Mouse (Mus musculus) MEL (cell line): ENCODE data around the gene Guf1. TPM values are rescaled to one million over a fixed set of nuclear protein-coding genes. Genes with fewer than 3 reads are reported as not detected.

ENCODE experiments used
- DNase-seq: peaks from one replicate; pipeline ENCODE4 v3.0.0; 2011; ENCODE audit warnings: low read depth, low spot score
- H3K27ac ChIP-seq: 2 replicates; pipeline ENCODE4 v1.5.1; 2012; ENCODE audit warnings: low read depth, mild to moderate bottlenecking, control low read depth, low read length, moderate library complexity; ENCODE audit not compliant: control insufficient read depth
- H3K27me3 ChIP-seq, 2 experiments: fragments of 150-350 bp in 1 of 2; sonication (generic) in 1 of 2; 2 replicates each; pipeline ENCODE4 v1.6.1; 2012; ENCODE audit warnings: low read length in 2 of 2, mild to moderate bottlenecking in 2 of 2, improper control_type of control experiment in 1 of 2, moderate library complexity in 1 of 2; ENCODE audit not compliant: insufficient read depth in 2 of 2, control insufficient read depth in 1 of 2
- H3K36me3 ChIP-seq, 2 experiments: 2 replicates each; pipeline ENCODE4 v1.6.1; 2012 to 2014; ENCODE audit warnings: low read length in 2 of 2, improper control_type of control experiment in 1 of 2, inconsistent platforms in 1 of 2, mild to moderate bottlenecking in 1 of 2; ENCODE audit not compliant: insufficient read depth in 2 of 2, control insufficient read depth in 1 of 2
- H3K4me1 ChIP-seq, 2 experiments: fragments of 150-350 bp in 1 of 2; sonication (generic) in 1 of 2; 2 replicates each; pipeline ENCODE4 v1.6.1; 2012; ENCODE audit warnings: low read length in 2 of 2, improper control_type of control experiment in 1 of 2, mild to moderate bottlenecking in 1 of 2; ENCODE audit not compliant: insufficient read depth in 2 of 2, control insufficient read depth in 1 of 2
- H3K4me3 ChIP-seq, 2 experiments: fragments of 150-350 bp in 1 of 2; sonication (generic) in 1 of 2; 2 replicates each; pipeline ENCODE4 v1.5.1; 2012; ENCODE audit warnings: low read depth in 2 of 2, low read length in 2 of 2, mild to moderate bottlenecking in 2 of 2, moderate library complexity in 2 of 2, control low read depth in 1 of 2, improper control_type of control experiment in 1 of 2; ENCODE audit not compliant: control insufficient read depth in 1 of 2, insufficient read depth in 1 of 2
- H3K79me2 ChIP-seq: 2 replicates; pipeline ENCODE4 v1.6.1; 2012; ENCODE audit warnings: mild to moderate bottlenecking, low read length, moderate library complexity; ENCODE audit not compliant: control insufficient read depth, poor library complexity, insufficient read depth
- H3K9ac ChIP-seq: 2 replicates; pipeline ENCODE4 v1.6.1; 2012; ENCODE audit warnings: low read depth, mild to moderate bottlenecking, control low read depth, low read length, moderate library complexity; ENCODE audit not compliant: control insufficient read depth, poor library complexity, severe bottlenecking
- H3K9me3 ChIP-seq: fragments of 150-350 bp; sonication (generic); replicated peaks from 2 replicates; pipeline ENCODE4 v1.6.1; 2012; ENCODE audit warnings: mild to moderate bottlenecking, low read length, improper control_type of control experiment, moderate library complexity; ENCODE audit not compliant: insufficient read depth
- CHD1 ChIP-seq: IDR thresholded peaks from 2 replicates; pipeline ENCODE4 v1.6.1; 2012; ENCODE audit warnings: low read depth, mild to moderate bottlenecking, inconsistent platforms, low read length, improper control_type of control experiment
- CTCF ChIP-seq, 3 experiments: IDR thresholded peaks in 2 of 3; conservative IDR thresholded peaks in 1 of 3; 2 replicates each; pipeline ENCODE4 v1.5.1; 2011 to 2012; ENCODE audit warnings: low read length in 3 of 3, low read depth in 2 of 3, mild to moderate bottlenecking in 2 of 3, improper control_type of control experiment in 1 of 3, inconsistent platforms in 1 of 3, mixed read lengths in 1 of 3, moderate library complexity in 1 of 3; ENCODE audit not compliant: control insufficient read depth in 1 of 3, insufficient read depth in 1 of 3, poor library complexity in 1 of 3, severe bottlenecking in 1 of 3
- ELF1 ChIP-seq: IDR thresholded peaks from 2 replicates; pipeline ENCODE4 v1.6.1; 2014; ENCODE audit warnings: low read depth, mild to moderate bottlenecking, inconsistent platforms, low read length, improper control_type of control experiment, moderate library complexity
- ETS1 ChIP-seq: IDR thresholded peaks from 2 replicates; pipeline ENCODE4 v1.6.1; 2012; ENCODE audit warnings: low read depth, mild to moderate bottlenecking, inconsistent platforms, low read length, improper control_type of control experiment, moderate library complexity
- GATA1 ChIP-seq: IDR thresholded peaks from 2 replicates; pipeline ENCODE4 v1.6.1; 2011; ENCODE audit warnings: low read depth, low read length, improper control_type of control experiment
- HCFC1 ChIP-seq: IDR thresholded peaks from 2 replicates; pipeline ENCODE4 v1.6.1; 2012; ENCODE audit warnings: low read depth, mild to moderate bottlenecking, inconsistent platforms, low read length, improper control_type of control experiment, moderate library complexity
- KAT2A ChIP-seq: conservative IDR thresholded peaks from 2 replicates; pipeline ENCODE4 v1.6.1; 2012; ENCODE audit warnings: low read depth, low read length, improper control_type of control experiment, inconsistent platforms
- MEF2A ChIP-seq: IDR thresholded peaks from 2 replicates; pipeline ENCODE4 v1.6.1; 2014; ENCODE audit warnings: low read depth, mild to moderate bottlenecking, inconsistent platforms, low read length, improper control_type of control experiment; ENCODE audit not compliant: poor library complexity, insufficient replicate concordance, severe bottlenecking; ENCODE audit errors: extremely low read depth
- NELFE ChIP-seq: IDR thresholded peaks from 2 replicates; pipeline ENCODE4 v1.6.1; 2011; ENCODE audit warnings: low read depth, low read length, improper control_type of control experiment
- NRF1 ChIP-seq: IDR thresholded peaks from 2 replicates; pipeline ENCODE4 v1.6.1; 2014; ENCODE audit warnings: low read depth, mild to moderate bottlenecking, inconsistent platforms, low read length, improper control_type of control experiment, moderate library complexity; ENCODE audit not compliant: poor library complexity, insufficient read depth, severe bottlenecking
- POLR2A ChIP-seq, 2 experiments: IDR thresholded peaks; 2 replicates each; pipeline ENCODE4 v1.6.1; 2011 to 2012; ENCODE audit warnings: low read length in 2 of 2, mild to moderate bottlenecking in 2 of 2, control low read depth in 1 of 2, improper control_type of control experiment in 1 of 2, low read depth in 1 of 2, moderate library complexity in 1 of 2; ENCODE audit not compliant: control insufficient read depth in 1 of 2, insufficient read depth in 1 of 2, poor library complexity in 1 of 2
- RAD21 ChIP-seq: IDR thresholded peaks from 2 replicates; pipeline ENCODE4 v1.6.1; 2011; ENCODE audit warnings: mild to moderate bottlenecking, low read depth, low read length, improper control_type of control experiment
- SIN3A ChIP-seq: IDR thresholded peaks from 2 replicates; pipeline ENCODE4 v1.6.1; 2012; ENCODE audit warnings: low read length, improper control_type of control experiment, inconsistent platforms
- SMC3 ChIP-seq: IDR thresholded peaks from 2 replicates; pipeline ENCODE4 v1.6.1; 2011; ENCODE audit warnings: low read depth, low read length, improper control_type of control experiment
- TCF12 ChIP-seq: IDR thresholded peaks from 2 replicates; pipeline ENCODE4 v1.6.1; 2014; ENCODE audit warnings: low read depth, mild to moderate bottlenecking, inconsistent platforms, low read length, improper control_type of control experiment, moderate library complexity
- USF2 ChIP-seq, 2 experiments: IDR thresholded peaks; 2 replicates each; pipeline ENCODE4 v1.6.1; 2011 to 2012; ENCODE audit warnings: improper control_type of control experiment in 2 of 2, low read length in 2 of 2, borderline replicate concordance in 1 of 2, inconsistent platforms in 1 of 2, low read depth in 1 of 2, mild to moderate bottlenecking in 1 of 2; ENCODE audit not compliant: insufficient read depth in 1 of 2
- ZNF384 ChIP-seq: IDR thresholded peaks from 2 replicates; pipeline ENCODE4 v1.6.1; 2012; ENCODE audit warnings: low read depth, mild to moderate bottlenecking, inconsistent platforms, low read length, improper control_type of control experiment
- polyA plus RNA-seq, 2 experiments: library from polyadenylated mRNA; stranded (reverse) in 1 of 2; unstranded in 1 of 2; fragments of >175 nt in 1 of 2; fragments of >200 nt in 1 of 2; gene quantifications; 2 replicates each; pipeline versions ENCODE4 v1.2.1 to v1.2.4; 2012; ENCODE audit warnings: low replicate concordance in 2 of 2, low read depth in 1 of 2; ENCODE audit not compliant: insufficient read length in 2 of 2, insufficient read depth in 1 of 2, missing spikeins in 1 of 2
- total RNA-seq: library from RNA; depleted of rRNA; stranded (reverse); fragments of 300-350 nt; gene quantifications from 2 replicates; pipeline ENCODE4 v1.2.3, GENCODE M21; 2012

The Guf1 gene
- total and polyA plus RNA-seq, 3 experiments, result 19.1 to 21.2 TPM; not detected in 1

DNA sequence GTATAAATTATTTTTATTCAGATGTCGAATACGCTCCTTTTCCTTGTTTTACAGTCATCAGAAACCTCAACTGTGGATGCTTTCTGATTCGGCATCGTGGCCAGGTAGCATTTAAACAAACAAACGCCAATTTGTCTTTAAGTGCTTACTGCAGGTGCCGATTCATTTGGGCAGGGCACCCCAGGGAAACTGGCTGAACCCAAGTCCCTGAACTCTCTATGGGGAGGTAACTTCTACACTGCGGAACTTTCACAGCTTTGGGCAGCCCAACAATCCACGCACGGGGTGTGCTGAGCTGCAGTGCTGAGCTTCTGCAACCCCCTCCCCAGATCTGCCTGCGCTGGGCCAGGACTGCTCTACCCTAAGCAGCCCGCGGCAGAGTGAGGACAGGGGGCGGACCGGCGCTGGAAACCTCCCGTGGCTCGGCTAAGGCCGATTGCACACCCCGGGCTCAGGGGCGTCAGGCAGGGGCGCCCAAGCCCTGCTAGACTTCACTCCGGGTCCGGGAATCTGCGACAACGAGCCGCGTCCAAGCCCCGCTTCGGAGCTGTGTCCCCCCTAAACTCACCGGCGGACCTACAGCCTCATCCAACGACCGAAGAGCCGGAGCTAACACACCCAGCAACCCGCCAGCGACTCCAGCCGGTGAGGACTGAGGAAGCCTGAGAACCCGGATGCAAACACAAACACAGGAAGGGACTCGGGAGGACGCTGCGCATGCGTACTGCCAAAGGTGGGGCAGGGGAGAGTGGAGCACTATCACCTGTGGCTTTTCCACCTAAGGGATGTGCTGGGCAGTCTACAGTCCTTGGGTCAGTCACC, 35.1 kb downstream of the Guf1 start, which contains the start of gene Gnpda2 (continued):
- TF ChIP-seq USF2 (IDR thresholded peaks at IDR 0.05; ENCODE audit: borderline replicate concordance in 1 of 2, insufficient read depth in 1 of 2, low read depth in 1 of 2, low read length in 2 of 2) (no peak), HCFC1 (peak; percentile 82), NELFE (peak; percentile 75), CHD1 (no peak), KAT2A (no peak), MEF2A (no peak), TCF12 (peak; percentile 64), RAD21 (no peak), ZNF384 (no peak), ELF1 (peak; percentile 80)

DNA sequence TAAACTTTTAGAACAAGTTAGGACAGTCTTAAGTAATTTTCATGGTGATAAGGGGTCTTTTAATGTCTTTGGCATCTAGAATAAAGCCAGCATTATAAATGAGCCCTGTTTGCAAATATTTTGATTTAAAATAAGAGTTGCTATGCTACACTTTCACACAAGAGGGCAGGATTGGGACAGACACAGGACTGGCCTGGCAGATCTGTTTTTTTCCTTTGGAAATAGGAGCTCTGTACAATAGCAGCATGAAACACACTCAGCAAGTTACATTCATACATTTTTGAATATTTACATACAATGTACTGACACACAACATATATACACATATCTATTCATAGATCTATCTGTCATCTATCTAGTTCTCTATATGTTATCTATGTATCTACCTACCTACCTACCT, 44.3 kb downstream of the Guf1 start:
- TF ChIP-seq ETS1, result no peak
- TF ChIP-seq RAD21, result peak; percentile 57
- TF ChIP-seq SIN3A, result no peak
- TF ChIP-seq NRF1, result no peak
- TF ChIP-seq SMC3, result peak; percentile 46
- 0 out of 2 replicates have a peak, but pooled peaks have one; percentile 39 for TF ChIP-seq ZNF384
- TF ChIP-seq POLR2A (IDR thresholded peaks at IDR 0.05; ENCODE audit: control insufficient read depth in 1 of 2, insufficient read depth in 1 of 2, low read depth in 1 of 2, low read length in 2 of 2, poor library complexity in 1 of 2), result no peak
- no peak for TF ChIP-seq GATA1
- peak; percentile 21 to 51 (median 22); a peak in 5 of 6 replicates for TF ChIP-seq CTCF (IDR thresholded peaks at IDR 0.05 in 2 of 3, conservative IDR thresholded peaks at IDR 0.05 in 1 of 3; ENCODE audit: control insufficient read depth in 1 of 3, insufficient read depth in 1 of 3, low read depth in 2 of 3, low read length in 3 of 3, poor library complexity in 1 of 3, severe bottlenecking in 1 of 3)
- H3K79me2 ChIP-seq, result no peaks in the 10 kb centered on the region
- peak; percentile 37 for DNase-seq

More for the DNA sequence above, 44.3 kb downstream of the Guf1 start:
- no peak overlapping the region for H3K27ac ChIP-seq
- peaks cover 4 to 10% of the 10 kb centered on the region in 2 experiments; a peak in 3 of 4 replicates for H3K27me3 ChIP-seq
- no peaks in the 10 kb centered on the region for H3K4me1 ChIP-seq
- H3K9me3 ChIP-seq, result no peaks in the 10 kb centered on the region
- H3K4me3 ChIP-seq, result no peak overlapping the region
- no peak overlapping the region for H3K9ac ChIP-seq
- no peaks in the 10 kb centered on the region for H3K36me3 ChIP-seq
